Mouse (Mus musculus) MEL-GATA-1-ER (cell line): ENCODE results near the gene Ccdc114.
"Not testable (repeated sequence)": the region's sequence is repeated elsewhere in the genome, so short reads cannot be mapped to it uniquely, and the experiment has no call there.

Experiments
- DNase-seq: peaks from one replicate; pipeline ENCODE4 v3.0.0-alpha.2; 2012; ENCODE audit warnings: low read depth; ENCODE audit errors: extremely low read depth

The Ccdc114 gene

DNA sequence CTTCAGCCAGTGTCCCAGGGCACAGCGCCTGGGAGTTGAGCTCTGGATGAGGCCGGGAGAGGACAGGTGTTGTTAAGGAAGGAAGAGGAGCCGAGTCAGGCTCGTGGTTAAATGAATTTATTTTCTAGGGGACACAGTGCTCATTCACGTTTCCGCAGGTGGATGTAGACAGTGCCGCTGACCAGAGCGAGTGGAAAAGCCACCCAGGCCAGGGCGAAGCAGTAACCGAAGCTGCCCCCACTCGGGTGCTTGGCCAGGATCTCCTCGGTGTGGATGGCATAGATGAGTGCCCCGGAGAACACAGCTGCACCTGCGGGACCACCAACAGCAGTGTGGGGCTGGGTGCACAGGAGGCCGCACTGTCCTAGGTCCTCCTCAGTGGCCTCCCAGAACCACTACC lies 5.9 kb upstream of the Ccdc114 start:
- no peak for DNase-seq

- no peak for DNase-seq
Observed at GRCm38 (mm10) chr7:45919083-45919671, 4.7 kb upstream of the Ccdc114 start.

DNA sequence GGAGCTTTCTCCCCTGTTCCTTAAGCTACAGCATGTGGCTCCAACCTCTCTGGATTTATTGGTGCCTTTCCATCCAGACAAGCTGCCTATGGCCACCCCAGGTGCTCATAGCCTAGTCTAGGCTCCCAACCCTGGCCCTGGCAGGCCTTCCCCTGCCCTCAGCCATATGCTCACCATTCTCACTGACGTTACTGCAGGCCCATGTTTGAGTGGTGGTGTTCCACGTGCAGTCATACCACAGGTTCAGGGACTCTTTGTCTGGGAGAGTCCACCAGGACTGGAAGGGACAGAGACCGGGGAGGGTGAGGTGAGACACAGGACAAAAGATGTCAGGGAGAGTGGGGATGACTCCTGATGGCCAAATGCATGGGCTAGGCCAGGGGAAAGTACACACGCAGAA lies 4.1 kb upstream of the Ccdc114 start:
- DNase-seq = no peak

DNA sequence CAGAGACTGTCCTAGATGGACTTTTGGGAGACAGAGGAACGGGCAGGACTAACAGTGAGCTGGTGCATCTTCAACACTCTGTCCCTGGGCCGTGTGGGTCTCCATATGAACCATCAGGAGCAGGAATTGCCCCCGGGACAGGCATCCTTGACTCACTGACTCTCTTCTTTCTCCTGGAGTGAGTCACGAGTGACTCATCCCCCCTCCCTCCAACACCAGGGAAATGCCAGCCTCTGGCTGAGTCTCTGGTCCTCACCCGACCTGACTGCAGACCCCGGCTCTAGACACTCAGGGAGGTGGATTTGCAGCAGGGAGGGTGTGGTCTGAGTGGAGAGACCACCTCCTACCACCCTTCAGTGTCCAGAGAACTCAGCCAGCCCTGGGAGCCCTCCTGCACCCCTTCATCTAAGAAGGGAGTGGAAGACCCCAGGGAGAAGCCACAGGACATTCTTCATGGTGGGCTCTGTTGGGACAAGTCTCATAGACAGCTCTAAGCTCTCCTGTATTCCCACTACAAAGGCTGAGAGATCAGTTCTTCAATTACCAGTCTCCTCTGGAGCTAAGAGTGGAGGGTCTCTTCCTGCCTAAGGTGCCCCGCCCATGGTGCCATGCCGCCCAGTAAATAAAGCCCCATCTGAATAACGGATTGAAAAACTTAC lies 3.2 kb upstream of the Ccdc114 start:
- no peak for DNase-seq

GRCm38 (mm10) chr7:45921242-45921621 lies 2.6 kb upstream of the Ccdc114 start, which contains the start of gene Emp3:
TSS of gene Emp3 (minus strand) at chr7:45921404.
- DNase-seq = peak; percentile 88

DNA sequence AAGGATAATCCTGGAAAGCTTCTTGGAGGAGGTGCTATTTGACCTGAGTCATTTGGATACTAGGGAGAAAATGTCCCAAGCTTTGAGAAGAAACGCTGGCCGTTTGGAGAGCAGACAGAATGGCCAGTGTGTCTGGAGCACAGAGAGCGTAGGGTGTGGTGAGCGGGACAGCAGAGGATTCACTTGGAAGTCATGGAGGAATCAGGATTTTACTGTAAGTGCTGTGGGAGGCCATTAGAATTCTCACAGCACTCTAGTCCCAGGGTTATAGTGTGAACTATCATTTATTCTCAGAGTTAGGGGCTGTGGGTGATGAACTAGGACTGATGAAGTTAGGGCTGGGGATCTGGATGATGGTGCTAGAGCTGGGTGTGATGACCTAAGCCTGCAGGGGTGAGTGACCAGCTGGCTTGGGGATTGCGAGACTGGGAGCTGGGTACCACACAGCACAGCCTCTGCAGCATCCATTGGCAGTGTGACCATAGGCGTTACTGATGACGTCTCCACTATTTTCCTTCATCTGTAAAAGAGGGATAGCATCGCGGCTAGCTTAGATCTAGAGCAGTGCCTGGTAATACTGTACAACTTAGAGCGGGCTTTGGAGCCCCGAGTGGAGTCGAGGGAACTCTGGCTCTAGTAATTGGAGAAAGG lies 1.8 kb upstream of the Ccdc114 start:
- no peak for DNase-seq

DNA sequence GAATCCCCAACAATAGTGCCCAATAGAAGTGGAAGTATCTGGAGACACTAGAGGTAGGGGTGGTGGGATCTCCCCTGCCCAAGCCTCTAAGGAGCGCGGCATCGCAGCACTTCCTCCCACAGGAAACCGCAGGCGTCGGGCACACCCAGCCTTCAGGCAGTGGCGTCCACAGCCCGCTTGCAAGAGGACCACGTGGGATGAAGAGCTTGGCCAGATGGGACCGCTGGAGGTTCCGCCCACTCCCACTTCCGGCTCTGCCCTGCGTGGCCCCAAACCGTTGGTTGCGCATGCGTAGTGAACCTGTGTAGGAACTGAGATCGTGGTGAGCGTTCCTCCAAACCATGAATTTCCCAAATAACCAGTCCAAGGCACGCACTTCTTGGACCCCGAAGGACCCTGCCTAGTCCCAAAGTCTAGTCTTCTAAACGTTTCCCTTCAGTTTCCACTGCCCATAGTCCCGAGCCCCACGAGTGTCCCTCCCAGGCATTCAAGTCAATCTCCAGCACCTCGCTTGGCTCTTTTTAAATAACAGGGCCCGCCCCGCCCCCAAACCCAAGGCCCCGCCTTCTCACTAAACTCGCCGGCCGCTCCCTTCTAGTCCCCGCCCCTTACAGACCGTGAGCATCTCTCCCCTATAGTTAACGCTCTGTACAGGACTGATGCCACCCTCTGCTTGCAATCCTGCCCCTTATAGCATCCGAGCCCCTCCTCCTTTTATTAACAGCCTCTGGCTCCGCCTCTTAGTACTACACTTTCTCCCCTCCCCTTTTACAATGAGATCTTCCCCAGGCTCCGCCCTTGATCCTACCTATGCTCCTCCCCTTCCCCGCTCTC lies 727 bp upstream of the Ccdc114 start:
- peak; percentile 96 for DNase-seq

GRCm38 (mm10) chr7:45924429-45924816 lies 551 bp downstream of the Ccdc114 start:
- DNase-seq = no peak

DNA sequence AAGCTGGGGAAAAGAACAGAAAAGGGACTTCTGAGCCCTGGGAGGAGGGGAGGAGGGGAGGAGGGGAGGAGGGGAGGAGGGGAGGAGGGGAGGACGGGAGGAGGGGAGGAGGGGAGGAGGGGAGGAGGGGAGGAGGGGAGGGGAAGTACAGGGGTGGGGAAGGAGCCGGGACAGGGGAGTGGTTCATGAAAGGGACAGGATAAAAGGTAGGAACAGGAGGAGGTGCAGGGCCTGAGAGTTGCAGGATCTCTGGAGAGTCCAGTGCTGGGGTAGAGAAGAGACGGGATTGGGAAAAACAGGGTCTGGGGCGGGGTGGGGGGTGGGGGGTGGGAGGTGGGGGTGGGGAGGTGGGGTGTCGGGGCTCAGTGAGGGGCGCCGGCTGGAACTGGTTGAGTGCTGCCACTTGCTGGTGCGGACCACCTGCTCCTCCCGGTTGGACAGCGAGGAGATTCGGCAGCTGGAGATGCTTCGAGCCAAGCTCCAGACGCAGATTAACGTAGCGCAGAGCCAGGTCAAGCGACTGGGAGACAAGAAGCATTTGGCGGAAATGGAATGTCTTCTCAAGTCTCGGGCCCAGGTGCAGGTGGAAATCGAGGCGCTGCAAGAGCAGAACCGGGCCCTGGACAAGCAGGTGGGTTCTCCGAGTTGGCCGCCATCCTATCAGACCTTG lies 4.9 kb downstream of the Ccdc114 start:
- DNase-seq = no peak

- no peak for DNase-seq
Observed at GRCm38 (mm10) chr7:45929688-45930087, 5.8 kb downstream of the Ccdc114 start.

GRCm38 (mm10) chr7:45933766-45934165 lies 9.9 kb downstream of the Ccdc114 start:
- DNase-seq = not testable (repeated sequence)

GRCm38 (mm10) chr7:45935114-45935513 lies 11.2 kb downstream of the Ccdc114 start:
- DNase-seq = peak; percentile 33

GRCm38 (mm10) chr7:45939836-45940235 lies 16.0 kb downstream of the Ccdc114 start:
- no peak for DNase-seq

GRCm38 (mm10) chr7:45941986-45942385 lies 18.1 kb downstream of the Ccdc114 start:
- DNase-seq = no peak

- DNase-seq = not testable (repeated sequence)
Observed at GRCm38 (mm10) chr7:45943280-45943679, 19.4 kb downstream of the Ccdc114 start.

DNA sequence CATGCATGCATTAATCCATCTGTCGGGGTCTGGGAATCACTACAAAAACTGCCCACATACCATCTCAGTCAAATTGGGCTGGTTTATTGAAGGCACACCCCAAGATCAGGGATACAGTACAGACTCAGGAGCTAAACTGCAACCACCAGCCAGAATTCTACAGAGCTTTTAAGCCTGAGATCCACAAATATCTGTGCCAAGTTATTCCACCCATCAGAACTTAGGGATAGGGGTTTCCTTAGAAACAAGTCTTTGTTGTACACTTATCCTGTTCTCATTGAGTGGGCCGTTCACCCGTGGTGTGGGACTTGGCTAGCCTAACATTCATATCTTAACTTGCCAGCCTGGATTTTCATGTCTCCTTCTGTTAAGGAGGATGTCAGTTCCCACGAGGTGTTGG lies 25.2 kb downstream of the Ccdc114 start:
- no peak for DNase-seq

- DNase-seq = peak; percentile 67
Observed at GRCm38 (mm10) chr7:45956611-45957010, 32.7 kb downstream of the Ccdc114 start.

- DNase-seq = no peak
Observed at GRCm38 (mm10) chr7:45971831-45972723, 48.2 kb downstream of the Ccdc114 start.

DNA sequence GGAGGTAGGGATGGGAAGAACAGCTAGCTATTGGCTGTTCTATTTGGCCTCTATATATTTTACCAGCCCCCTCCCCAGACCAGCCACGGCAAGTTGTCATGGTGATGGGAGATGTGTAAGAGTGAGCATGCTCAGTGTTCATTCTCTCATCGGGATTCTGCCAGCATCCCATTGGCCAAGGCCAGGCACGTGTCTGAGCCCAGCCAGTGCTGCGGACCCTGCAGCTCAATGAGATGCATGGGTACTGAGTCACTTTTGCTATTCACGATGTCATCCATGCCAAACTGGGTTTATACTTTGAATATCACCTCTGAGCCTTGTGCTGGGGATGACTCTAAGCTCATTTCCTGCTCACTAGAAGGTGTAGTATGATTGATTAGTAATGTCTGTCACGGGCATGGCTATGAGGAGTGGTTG lies 49.4 kb downstream of the Ccdc114 start:
- no peak for DNase-seq

- DNase-seq = no peak
Observed at GRCm38 (mm10) chr7:45974103-45974502, 50.2 kb downstream of the Ccdc114 start.
